Mouse (Mus musculus) cerebellum, postnatal 36 days (tissue): ENCODE results near the gene Sgms1.

Experiments
- DNase-seq, 2 experiments: peaks; one replicate each; pipeline ENCODE4 v3.0.0; 2021 to 2022; ENCODE audit warnings: mixed read lengths in 2 of 2

Sgms1 gene

GRCm38 (mm10) chr19:32389001-32389871 is at the start of gene Sgms1:
Gene Sgms1, minus strand, starts transcription at chr19:32389714.
- DNase-seq = peak; percentile 94

DNA sequence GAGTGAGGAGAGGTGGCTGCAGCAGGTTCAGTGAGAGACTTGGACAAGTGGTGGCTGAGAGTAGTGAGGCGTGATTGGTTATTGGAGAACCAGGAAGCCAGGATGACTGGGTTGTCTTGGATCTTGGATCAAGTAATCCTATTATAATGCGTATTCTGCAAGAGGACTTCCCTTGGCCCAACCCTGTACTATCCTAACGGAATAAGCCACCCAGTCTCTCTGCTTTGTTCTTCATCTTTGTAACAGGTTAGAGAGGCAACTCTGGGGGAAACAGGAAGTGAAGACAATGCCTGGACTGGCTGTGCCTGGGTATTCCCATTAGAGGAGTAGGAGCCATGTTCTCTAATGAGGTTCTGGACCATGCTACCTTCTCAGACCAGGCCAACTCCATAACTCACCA is 36.3 kb upstream of the Sgms1 start:
- no peak for DNase-seq

DNA sequence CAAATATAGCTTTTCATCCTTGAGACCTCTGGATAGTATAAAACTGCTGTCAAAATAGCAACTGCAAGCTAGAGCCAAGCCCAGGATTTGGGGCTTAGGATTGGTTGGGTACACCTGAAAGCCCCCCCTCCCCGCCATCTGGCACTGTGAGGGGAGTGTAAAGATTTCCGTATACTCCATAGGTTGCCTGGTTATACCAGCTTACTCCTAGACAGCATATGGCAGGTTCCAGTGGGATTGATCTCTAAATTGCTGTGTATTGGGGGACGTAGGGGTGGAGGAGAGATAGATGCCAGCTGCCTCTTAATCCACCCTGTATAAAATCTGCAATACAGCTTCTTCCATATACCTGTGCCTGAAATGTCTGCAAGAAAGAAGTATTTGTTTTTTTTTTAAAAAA is 35.2 kb upstream of the Sgms1 start:
- DNase-seq = no peak

GRCm38 (mm10) chr19:32419069-32419468 is 29.6 kb upstream of the Sgms1 start:
- DNase-seq = no peak

DNA sequence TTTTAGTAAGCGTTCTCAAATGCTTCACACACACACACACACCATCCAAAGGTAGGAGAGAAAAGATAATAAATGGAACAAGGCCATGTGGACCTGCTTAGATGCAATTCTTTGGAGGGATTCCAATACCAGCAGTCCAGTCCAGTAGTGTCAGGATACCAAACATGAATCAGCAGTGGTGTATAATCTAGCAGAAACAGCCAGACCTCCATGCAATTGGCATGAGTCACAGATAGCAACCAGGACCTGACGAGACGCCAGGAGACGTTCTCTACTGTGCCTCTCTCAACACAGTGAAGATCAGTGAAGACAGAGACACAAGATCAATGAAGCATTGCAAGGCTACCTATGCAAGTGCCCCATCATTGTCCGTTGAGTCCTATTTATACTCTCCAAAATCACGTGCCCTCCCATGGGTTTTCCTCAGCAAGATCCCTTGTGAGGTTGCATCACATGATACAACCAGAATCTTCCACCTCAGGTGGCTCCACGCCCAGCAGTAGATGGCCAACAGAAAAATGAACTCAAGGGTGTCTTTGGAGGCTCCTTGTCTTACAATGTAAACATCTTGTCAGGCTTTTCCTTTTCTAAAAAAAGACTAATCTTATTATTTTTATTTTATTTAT is 27.3 kb upstream of the Sgms1 start:
- no peak for DNase-seq

- DNase-seq = no peak
Observed at GRCm38 (mm10) chr19:32409603-32410360, 20.3 kb upstream of the Sgms1 start.

- DNase-seq = no peak
Observed at GRCm38 (mm10) chr19:32406717-32407116, 17.2 kb upstream of the Sgms1 start.

DNA sequence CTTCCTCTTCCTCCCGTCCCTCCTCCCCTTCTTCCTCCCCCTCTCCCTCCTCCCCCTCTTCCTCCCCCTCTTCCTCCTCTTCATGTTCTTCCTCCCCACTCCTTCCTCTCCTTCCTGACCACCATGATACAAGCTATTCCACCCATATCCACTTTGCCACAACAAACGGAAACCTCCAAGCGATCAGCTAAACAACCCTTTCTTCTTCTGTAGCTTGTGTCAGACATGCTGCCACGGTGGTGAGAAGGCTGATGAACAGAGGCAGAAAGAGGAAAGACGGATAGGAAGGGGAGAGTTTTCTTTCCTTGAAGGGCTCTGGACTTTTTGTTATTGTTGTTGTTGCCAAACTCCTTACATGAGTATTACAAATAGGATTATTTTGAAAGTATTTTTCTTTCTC is 14.9 kb upstream of the Sgms1 start:
- no peak for DNase-seq

GRCm38 (mm10) chr19:32403834-32404233 is 14.3 kb upstream of the Sgms1 start:
- no peak for DNase-seq

DNA sequence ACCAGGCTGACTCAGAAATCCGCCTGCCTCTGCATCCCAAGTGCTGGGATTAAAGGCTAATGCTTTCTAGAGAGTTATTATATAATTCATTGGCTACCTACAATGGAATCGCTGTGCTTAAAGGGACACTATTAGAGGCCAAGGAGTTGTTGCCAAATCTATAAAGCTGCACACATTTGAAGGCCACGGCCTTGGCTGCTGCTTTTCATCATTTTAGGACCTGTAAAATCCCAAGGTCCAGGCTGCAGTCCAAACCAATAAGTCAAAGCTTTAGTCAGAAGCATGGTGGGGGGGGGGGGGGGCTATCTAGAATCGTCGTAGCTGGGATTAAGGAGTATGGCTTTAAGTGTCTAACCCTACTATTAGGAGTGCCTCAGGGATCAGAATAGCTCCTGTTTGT is 9.0 kb upstream of the Sgms1 start:
- no peak for DNase-seq

GRCm38 (mm10) chr19:32396303-32396702 is 6.8 kb upstream of the Sgms1 start:
- DNase-seq = no peak

DNA sequence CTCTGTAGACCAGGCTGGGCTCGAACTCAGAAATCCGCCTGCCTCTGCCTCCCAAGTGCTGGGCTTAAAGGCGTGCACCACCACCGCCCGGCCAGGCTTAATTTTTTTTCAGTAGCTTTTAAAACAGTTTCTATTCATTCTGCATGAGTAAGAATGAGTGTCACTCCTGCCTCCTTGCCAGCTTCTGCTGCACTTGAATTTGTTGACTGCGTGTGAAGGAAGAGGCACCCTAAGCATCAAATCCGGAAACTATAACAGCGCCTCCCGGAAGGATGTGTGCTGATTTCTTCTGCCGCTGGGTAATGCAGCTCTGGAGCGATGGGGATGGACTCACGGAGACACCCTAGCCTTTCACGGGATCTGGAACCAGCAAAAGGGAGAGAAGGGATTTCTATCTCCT is 5.3 kb upstream of the Sgms1 start:
- no peak for DNase-seq

DNA sequence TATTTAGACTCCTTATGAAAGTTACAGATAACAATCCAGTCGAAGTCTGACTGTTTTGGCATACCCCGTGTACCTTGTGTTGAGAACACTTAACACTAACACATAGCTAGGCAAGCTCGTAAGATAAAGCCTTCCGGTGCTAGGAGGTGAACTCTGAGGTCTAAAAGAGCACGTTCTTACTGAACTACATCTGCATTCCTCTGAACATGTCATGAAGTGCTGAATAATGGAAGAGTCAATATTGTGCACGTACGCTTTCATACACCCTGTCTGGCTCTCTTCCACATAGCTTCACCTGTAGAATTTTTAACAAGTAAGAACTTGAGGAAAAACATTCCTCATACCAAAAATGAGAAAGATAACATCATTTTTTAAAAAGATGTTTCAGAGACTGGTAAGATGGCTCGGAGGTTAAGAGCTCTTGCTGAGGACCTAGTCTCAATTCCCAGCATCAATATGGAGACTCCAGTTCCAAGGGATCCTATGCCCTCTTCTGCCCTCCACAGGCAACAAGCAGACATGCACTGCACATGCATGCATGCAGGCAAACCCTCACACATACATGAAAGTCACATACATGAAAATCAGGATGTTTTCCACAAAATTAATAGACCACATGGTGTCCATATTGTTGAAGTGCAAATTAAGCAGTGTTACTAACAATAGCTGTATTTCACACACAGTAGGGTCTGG is 4.4 kb upstream of the Sgms1 start:
- DNase-seq = no peak

DNA sequence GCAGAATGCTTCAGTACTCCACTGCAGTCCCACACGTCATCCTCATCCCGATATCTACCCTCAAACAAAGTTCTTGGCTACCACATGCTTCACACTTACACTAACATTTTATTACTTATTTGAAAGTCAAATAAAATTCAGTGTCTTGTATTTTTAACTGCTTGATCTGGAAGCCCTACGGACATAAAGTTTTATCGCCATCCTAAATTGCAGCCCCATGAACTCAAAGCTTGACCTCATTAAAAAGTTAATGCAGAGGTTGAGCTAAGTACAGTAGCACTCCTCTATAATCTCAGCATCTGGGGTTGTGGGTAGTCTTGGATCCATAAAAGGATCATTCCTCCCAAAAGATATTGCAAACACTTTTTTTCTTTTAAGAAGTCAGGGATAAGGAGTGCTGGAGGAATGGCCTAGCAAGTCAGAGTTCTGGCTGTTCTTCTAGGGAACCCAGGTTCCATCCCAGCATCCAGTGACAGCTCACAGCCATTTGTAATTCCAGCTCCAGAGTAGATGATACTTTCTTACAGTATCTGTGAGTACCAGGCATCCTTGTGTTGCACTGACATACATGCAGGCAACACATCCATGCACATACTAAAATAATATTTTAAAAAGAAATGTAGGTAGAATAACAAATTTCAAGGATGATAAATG is 3.7 kb upstream of the Sgms1 start:
- DNase-seq = no peak

DNA sequence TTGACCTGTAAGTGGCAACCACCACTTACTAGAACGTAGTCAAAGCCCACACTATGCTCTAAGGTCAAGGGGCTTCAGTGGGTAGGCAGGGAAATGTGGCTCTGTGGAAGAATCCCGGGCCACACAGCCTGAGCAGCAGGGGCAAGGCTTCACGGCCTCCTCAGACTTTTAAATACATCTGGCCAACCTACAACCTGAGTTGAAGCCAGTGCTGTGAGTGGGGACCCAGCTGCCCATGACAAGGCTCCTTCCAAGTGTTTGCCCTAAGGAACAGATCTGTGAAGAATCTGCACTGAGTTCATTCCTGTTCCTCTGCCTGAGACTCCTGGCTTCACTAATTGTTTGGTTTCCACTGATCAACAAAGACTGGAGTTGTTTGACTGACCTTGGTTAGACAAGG is 1.9 kb upstream of the Sgms1 start:
- DNase-seq = no peak

DNA sequence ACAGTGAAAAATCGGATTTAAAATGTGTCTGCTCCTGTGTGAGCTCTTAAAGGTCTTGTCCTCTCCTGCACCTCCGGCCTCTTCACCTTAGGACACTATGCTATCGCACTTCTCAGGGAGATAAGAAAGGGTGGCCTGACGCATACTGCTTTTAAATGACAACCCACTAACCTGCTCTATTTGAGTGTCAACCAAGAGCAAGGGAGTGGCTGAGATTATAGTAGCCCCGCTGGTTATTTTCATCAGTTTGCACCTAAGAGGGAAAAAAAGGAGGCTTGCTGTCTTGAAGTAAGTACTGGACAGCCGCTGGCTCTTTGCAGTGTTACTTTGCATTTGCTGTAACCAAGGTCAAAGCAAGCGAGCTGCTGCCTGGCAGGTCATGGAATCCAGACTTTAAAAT is 602 bp upstream of the Sgms1 start:
- DNase-seq = no peak

GRCm38 (mm10) chr19:32388191-32388921 is 1.2 kb downstream of the Sgms1 start:
- DNase-seq = peak; percentile 93 to 97

DNA sequence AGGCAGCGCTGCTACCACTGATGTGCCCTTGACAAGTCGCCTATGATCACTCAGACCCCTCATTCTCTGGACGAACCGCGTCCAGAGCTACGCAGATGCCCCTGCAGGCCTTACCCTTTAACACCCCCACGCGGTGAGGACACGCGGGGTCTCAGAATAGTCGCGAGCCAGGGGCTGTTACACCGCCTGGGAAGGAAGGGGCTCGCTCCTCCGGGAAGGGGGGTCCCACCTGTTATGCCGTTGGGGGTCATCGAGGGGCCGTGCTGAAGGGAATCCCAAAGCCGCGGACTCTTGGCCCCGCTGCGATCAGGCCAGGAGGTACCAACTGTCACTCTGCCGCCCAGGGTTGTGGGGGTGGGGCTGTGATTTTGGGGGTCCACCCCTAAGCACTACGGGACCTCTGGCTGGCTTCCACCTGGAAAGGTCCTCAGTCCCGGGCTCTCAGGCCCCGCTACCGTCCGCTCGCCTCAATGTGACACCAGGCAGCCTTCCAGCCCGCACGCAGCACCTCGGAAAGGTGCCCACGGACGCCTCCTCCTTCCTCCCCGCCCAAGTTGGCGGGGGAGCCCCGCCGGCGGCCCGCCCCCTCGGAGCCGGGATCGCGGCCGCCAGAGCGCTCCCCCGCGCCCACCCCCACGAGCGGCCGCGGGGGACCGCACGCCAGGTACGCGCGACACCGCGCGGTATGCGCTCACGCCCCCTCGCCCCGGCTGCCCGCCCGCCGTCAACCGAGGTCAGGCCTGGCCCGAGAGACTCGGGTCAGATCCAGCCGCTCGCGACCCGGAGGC is 1.9 kb downstream of the Sgms1 start:
- DNase-seq = peak; percentile 73 to 76

DNA sequence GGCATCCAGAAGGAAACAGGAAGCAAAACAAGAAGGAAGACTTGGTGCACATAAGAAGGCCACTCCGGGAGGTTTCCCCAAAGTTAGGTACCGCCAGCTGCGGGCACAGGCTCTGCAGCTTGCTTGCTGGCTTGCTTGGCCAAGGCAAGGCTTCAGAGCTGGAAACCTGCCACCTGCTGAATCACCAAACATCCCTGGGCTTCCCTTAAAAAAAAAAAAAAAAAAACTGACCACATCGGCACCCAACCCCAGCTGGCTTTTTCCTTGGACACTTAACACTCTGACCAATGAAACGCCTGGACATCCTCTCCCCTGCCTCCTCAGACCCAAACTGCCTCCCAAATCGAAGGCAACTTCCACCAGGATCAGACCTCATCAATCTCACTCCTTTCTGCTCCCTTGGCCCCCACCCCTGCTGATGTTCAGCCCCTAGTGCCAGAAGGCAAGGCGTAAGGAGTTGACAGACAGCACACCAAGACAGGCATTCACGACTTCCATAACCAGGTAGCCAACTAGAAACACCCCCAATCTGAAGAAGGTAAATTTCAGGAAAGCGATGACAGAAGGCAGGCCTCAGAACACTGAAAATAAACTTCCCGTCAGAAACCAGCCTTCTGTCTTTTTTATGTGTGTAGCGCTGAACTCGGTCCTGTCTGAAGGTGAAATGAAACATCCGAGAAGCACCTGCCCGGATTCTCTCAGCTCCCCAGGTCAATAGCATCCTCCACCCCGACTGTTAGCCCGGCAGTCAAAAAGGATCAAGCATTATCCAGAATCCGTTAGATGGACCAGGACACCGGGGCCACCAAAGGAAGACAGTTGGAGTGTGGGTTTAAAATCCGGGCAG is 2.7 kb downstream of the Sgms1 start:
- peak; percentile 58 to 60 for DNase-seq

DNA sequence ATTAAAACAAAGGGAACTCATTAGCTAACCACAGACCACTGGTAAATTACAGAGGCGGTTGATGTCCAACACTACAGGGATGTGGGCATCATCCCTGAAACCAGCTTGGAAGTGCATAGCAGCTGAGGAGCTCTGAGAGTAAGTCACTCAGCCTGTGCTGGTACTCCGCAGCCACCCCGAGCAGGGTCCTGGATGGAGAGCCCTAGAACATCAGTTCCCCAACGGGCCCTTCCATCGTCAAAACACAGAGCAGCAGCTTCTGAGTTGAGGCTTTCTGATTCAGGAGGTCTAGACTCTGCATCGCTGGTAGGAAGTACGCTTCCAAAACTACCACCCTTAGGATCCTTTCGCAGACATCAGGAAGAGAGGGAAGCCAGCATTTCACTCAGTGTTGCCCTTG is 5.8 kb downstream of the Sgms1 start:
- DNase-seq = no peak
